Mouse (Mus musculus) embryonic fibroblast, embryonic 13.5 days (primary cell): ENCODE measurements at regions not wholly inside any gene's neighbourhood (a gene's known extent, or its start where the extent isn't known, plus 50 kb on each side); places are given as distances from the start of the nearest gene placed in this dataset.

Experiments
- CTCF ChIP-seq: IDR thresholded peaks from 2 replicates; pipeline ENCODE4 v1.5.1; 2011; ENCODE audit warnings: mild to moderate bottlenecking, control low read depth, low read length, moderate library complexity, borderline replicate concordance; ENCODE audit not compliant: insufficient read depth
- POLR2A ChIP-seq: IDR thresholded peaks from 2 replicates; pipeline ENCODE4 v1.6.1; 2011; ENCODE audit warnings: low read depth, mild to moderate bottlenecking, control low read depth, low read length, moderate library complexity

- no peak for TF ChIP-seq CTCF
- TF ChIP-seq POLR2A = no peak
Observed at GRCm38 (mm10) chr6:22674586-22674929, 200.7 kb upstream of the Ptprz1 start.
